Mouse (Mus musculus): Measurements from ENCODE around the gene Prex1. TPM values are rescaled to one million over a fixed set of nuclear protein-coding genes. Genes with fewer than 3 reads are reported as not detected.

The Prex1 gene
- polyA plus RNA-seq, 1 experiment from 2014 or later: 16.0 TPM

DNA sequence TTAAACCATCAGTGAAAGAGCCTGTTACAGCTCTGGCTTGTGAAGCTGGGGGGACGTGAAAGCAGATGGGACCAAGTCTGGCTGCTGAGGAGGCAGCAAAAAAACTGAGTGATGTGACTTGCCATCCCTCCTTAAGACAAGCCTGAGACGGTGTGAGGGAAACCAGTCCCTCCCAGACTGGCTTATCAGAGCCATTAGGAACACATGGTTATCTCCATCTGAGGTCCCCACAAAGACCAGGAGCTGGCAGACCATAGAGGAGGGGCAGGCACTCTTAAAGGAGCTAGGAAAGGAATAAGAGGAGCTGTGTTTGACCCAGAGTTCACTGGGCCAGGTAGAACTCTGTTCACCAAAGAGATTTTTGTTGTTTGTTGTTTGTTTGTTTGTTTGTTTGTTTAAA, 7.1 kb downstream of the Prex1 start:
- 35% methylated on average over 2 of the region's 2 CpGs for WGBS
- no peak overlapping the region for H3K4me2 ChIP-seq (ENCODE audit: low read depth, severe bottlenecking)
- ATAC-seq (ENCODE audit: insufficient number of reproducible peaks, low FRiP score, low TSS enrichment, low read depth): no peak
- H3K36me3 ChIP-seq (ENCODE audit: control insufficient read depth, insufficient read depth, low read length): 0 out of 2 replicates have a peak, but pooled peaks cover 2% of the 10 kb centered on the region
- no peaks in the 10 kb centered on the region; the same call in 1 of the 2 replicates for H3K9me3 ChIP-seq (ENCODE audit: control insufficient read depth, low read length)
- H3K27me3 ChIP-seq (ENCODE audit: control insufficient read depth, insufficient read depth, low read length): no peaks in the 10 kb centered on the region
- no peak overlapping the region for H3K9ac ChIP-seq (ENCODE audit: low read length)
- no peak for DNase-seq (ENCODE audit: low spot score)
- no peak overlapping the region for H3K27ac ChIP-seq (replicated peaks; ENCODE audit: low read depth, low read length)
- H3K4me3 ChIP-seq (ENCODE audit: low read depth, low read length): no peak overlapping the region
- H3K4me1 ChIP-seq (ENCODE audit: control insufficient read depth, insufficient read depth, low read length): peaks cover 20% of the 10 kb centered on the region

DNA sequence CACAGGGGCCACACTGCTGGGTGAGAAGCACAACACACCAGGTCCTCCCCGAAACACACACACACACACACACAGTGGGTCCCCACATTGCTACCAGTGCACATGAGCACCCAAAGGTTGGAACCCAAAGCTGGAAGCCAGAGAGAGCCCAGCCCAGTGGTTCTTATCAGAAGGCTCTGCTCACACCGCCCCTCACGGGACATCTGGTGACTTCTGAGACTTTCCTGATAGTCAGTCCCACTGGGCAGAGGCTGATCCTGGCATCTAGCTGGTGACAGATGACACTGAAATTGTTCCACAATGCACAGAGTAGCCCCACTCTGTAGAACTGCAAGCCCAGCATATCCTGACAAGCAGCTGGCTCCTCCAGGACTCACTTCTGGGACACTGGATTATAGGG, 10.1 kb downstream of the Prex1 start:
- H3K4me2 ChIP-seq (ENCODE audit: low read depth, severe bottlenecking): no peak overlapping the region
- DNase-seq (ENCODE audit: low spot score) (no peak), ATAC-seq (ENCODE audit: insufficient number of reproducible peaks, low FRiP score, low TSS enrichment, low read depth) (no peak)
- no peak overlapping the region for H3K27ac ChIP-seq (replicated peaks; ENCODE audit: low read depth, low read length)
- no peak overlapping the region for H3K4me3 ChIP-seq (ENCODE audit: low read depth, low read length)
- no peaks in the 10 kb centered on the region for H3K27me3 ChIP-seq (ENCODE audit: control insufficient read depth, insufficient read depth, low read length)
- 71% methylated on average over 3 of the region's 3 CpGs for WGBS
- H3K9ac ChIP-seq (ENCODE audit: low read length): no peak overlapping the region
- H3K36me3 ChIP-seq (ENCODE audit: control insufficient read depth, insufficient read depth, low read length): 0 out of 2 replicates have a peak, but pooled peaks cover 2% of the 10 kb centered on the region
- no peaks in the 10 kb centered on the region; the same call in 1 of the 2 replicates for H3K9me3 ChIP-seq (ENCODE audit: control insufficient read depth, low read length)
- H3K4me1 ChIP-seq (ENCODE audit: control insufficient read depth, insufficient read depth, low read length): peaks cover 18% of the 10 kb centered on the region

DNA sequence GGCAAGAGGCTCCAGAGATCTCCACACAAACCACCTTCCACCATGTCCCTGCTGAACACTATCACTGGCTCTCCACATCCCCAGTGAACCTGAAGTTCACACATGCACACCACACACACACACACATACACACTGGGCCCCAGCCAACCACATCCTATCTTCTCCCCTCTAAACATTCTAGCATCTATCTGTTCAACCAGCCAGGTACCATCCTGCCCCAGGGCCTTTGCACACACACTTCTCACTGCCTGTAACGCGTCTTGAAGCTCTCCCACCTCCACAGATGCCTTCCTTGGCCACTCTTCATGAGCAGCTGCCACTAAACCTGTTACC, 11.6 kb downstream of the Prex1 start:
- no peak overlapping the region for H3K4me3 ChIP-seq (ENCODE audit: low read depth, low read length)
- H3K9ac ChIP-seq (ENCODE audit: low read length): no peak overlapping the region
- no peak for DNase-seq (ENCODE audit: low spot score)
- H3K27ac ChIP-seq (replicated peaks; ENCODE audit: low read depth, low read length): no peak overlapping the region
- WGBS: 99% methylated on average over 2 of the region's 2 CpGs
- H3K36me3 ChIP-seq (ENCODE audit: control insufficient read depth, insufficient read depth, low read length): 0 out of 2 replicates have a peak, but pooled peaks cover 2% of the 10 kb centered on the region
- no peaks in the 10 kb centered on the region; the same call in 1 of the 2 replicates for H3K9me3 ChIP-seq (ENCODE audit: control insufficient read depth, low read length)
- no peak for ATAC-seq (ENCODE audit: insufficient number of reproducible peaks, low FRiP score, low TSS enrichment, low read depth)
- H3K27me3 ChIP-seq (ENCODE audit: control insufficient read depth, insufficient read depth, low read length): no peaks in the 10 kb centered on the region
- no peak overlapping the region for H3K4me2 ChIP-seq (ENCODE audit: low read depth, severe bottlenecking)
- H3K4me1 ChIP-seq (ENCODE audit: control insufficient read depth, insufficient read depth, low read length): peaks cover 18% of the 10 kb centered on the region

DNA sequence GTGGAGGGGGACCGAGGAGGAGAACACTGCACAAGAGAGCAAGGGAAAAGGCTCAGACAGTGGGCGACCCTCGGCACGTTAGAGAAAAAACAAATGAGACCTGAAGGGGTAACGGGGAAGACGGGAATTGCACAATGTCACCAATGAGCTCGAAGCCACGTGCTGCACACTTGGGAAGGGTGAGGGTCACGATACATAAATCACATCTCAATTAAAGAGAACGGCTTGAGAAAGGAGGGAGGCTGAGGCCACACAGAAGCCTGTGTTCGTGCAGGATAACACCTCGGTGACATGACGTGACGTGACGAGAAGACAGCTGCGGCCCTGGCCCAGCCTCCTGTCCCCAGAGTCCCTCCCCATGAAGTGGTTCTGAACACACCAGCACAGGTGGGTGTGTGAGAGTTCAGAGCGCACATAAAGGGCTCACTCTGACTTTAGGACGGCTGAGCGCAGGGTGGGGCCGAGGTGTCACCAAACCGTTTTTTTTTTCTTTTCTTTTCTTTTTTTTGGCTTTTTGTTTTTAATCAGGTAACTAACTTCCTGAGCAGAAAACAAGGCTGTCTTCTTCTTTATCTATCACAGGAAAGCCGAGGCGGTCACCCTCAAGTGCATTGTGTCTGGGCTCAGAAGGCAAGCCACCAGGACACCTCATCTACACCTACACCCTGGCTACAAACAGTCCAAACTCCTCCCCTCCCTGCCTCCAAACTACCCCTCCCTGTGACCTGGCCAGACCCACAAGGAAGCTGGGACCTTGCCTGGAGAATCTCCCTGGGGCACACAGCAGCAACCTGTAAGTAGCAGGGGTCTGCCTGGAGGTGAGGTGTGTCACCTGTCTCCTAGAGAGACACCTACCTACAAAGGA, 12.2 kb downstream of the Prex1 start:
- Histone ChIP-seq H3K9ac (ENCODE audit: low read length) (no peak overlapping the region), H3K9me3 (ENCODE audit: control insufficient read depth, low read length) (no peaks in the 10 kb centered on the region; the same call in 1 of the 2 replicates), H3K4me3 (ENCODE audit: low read depth, low read length) (no peak overlapping the region), H3K4me1 (ENCODE audit: control insufficient read depth, insufficient read depth, low read length) (peaks cover 17% of the 10 kb centered on the region), H3K4me2 (ENCODE audit: low read depth, severe bottlenecking) (no peak overlapping the region), H3K27me3 (ENCODE audit: control insufficient read depth, insufficient read depth, low read length) (no peaks in the 10 kb centered on the region), H3K36me3 (ENCODE audit: control insufficient read depth, insufficient read depth, low read length) (0 out of 2 replicates have a peak, but pooled peaks cover 2% of the 10 kb centered on the region), H3K27ac (replicated peaks; ENCODE audit: low read depth, low read length) (no peak overlapping the region)
- 42% methylated on average over 23 of the region's 23 CpGs for WGBS
- ATAC-seq (ENCODE audit: insufficient number of reproducible peaks, low FRiP score, low TSS enrichment, low read depth) (no peak), DNase-seq (ENCODE audit: low spot score) (no peak)

DNA sequence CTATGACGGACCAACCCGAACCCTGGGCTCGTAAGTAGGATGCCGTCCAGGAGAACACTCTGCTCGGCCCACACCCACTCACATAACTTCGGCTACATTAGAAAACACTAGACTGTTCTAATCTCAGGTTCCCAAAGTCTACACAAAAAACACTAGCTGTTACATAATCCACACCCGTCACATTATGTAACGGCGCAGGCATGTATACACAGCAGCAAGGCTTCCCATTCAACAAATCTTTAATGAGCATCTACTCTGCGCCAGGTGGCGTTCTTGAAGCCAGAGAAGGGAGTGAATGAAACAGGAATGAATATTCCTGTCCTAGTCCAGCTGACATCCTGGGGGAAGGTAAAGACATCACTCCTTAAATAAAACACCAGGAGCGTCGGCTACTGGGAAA, 12.9 kb downstream of the Prex1 start:
- peaks cover 15% of the 10 kb centered on the region for H3K4me1 ChIP-seq (ENCODE audit: control insufficient read depth, insufficient read depth, low read length)

DNA sequence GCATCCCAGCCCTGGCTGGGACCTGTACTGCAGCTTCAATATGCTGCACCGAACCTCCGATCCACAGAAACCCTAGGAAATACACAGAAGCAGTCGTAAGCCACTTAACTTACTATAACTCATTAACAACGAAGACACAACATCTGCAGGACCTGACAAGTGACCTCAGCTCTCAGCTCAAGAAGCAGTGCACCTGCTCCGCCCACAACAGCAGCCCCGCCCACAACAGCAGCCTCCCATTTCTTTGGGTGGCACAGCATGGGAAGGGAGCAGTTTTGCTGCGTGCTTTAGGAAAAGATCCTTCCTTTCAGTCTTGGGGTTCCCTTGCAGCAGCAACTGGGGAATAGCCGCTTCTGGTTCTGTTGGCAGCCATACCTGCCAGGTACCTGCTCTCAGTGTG, 13.5 kb downstream of the Prex1 start:
- 60% methylated on average over 8 of the region's 8 CpGs for WGBS
- no peak overlapping the region for H3K9ac ChIP-seq (ENCODE audit: low read length)
- peaks cover 15% of the 10 kb centered on the region for H3K4me1 ChIP-seq (ENCODE audit: control insufficient read depth, insufficient read depth, low read length)

More for the DNA sequence above, 12.9 kb downstream of the Prex1 start:
- no peaks in the 10 kb centered on the region for H3K27me3 ChIP-seq (ENCODE audit: control insufficient read depth, insufficient read depth, low read length)
- 78% methylated on average over 13 of the region's 13 CpGs for WGBS
- no peak overlapping the region for H3K27ac ChIP-seq (replicated peaks; ENCODE audit: low read depth, low read length)
- no peak overlapping the region for H3K4me2 ChIP-seq (ENCODE audit: low read depth, severe bottlenecking)
- H3K4me3 ChIP-seq (ENCODE audit: low read depth, low read length): no peak overlapping the region
- 0 out of 2 replicates have a peak, but pooled peaks cover 2% of the 10 kb centered on the region for H3K36me3 ChIP-seq (ENCODE audit: control insufficient read depth, insufficient read depth, low read length)
- ATAC-seq (ENCODE audit: insufficient number of reproducible peaks, low FRiP score, low TSS enrichment, low read depth): no peak
- H3K9me3 ChIP-seq (ENCODE audit: control insufficient read depth, low read length): no peaks in the 10 kb centered on the region; the same call in 1 of the 2 replicates
- H3K9ac ChIP-seq (ENCODE audit: low read length): no peak overlapping the region
- DNase-seq (ENCODE audit: low spot score): no peak

DNA sequence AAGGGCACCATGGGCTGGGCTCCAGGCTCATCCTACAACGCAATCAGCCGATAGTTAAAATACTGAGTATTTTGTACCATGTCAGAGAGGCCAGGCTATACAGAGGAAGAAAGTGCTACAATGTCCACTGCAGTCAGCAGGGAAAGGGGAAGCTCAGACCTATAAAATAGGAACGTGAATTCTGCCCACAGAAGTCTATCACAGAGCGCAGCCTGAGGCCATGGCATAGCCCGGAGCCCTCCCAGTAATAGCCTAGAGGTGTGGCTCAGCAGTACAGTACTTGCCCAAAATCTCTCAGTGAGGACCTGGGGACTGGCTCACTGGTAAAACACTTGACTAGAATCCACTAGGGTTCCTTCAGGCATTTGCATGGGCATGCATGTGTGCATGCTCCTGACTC, 14.1 kb downstream of the Prex1 start:
- Histone ChIP-seq H3K27ac (replicated peaks; ENCODE audit: low read depth, low read length) (no peak overlapping the region), H3K27me3 (ENCODE audit: control insufficient read depth, insufficient read depth, low read length) (no peaks in the 10 kb centered on the region), H3K9ac (ENCODE audit: low read length) (no peak overlapping the region), H3K4me2 (ENCODE audit: low read depth, severe bottlenecking) (no peak overlapping the region), H3K4me1 (ENCODE audit: control insufficient read depth, insufficient read depth, low read length) (peaks cover 15% of the 10 kb centered on the region), H3K4me3 (ENCODE audit: low read depth, low read length) (no peak overlapping the region), H3K36me3 (ENCODE audit: control insufficient read depth, insufficient read depth, low read length) (0 out of 2 replicates have a peak, but pooled peaks cover 2% of the 10 kb centered on the region), H3K9me3 (ENCODE audit: control insufficient read depth, low read length) (no peaks in the 10 kb centered on the region)
- ATAC-seq (ENCODE audit: insufficient number of reproducible peaks, low FRiP score, low TSS enrichment, low read depth) (no peak), DNase-seq (ENCODE audit: low spot score) (no peak)
- 93% methylated on average over 5 of the region's 5 CpGs for WGBS

More for the DNA sequence above, 13.5 kb downstream of the Prex1 start:
- Histone ChIP-seq H3K27ac (replicated peaks; ENCODE audit: low read depth, low read length) (no peak overlapping the region), H3K4me3 (ENCODE audit: low read depth, low read length) (no peak overlapping the region), H3K36me3 (ENCODE audit: control insufficient read depth, insufficient read depth, low read length) (0 out of 2 replicates have a peak, but pooled peaks cover 2% of the 10 kb centered on the region), H3K9me3 (ENCODE audit: control insufficient read depth, low read length) (no peaks in the 10 kb centered on the region; the same call in 1 of the 2 replicates), H3K4me2 (ENCODE audit: low read depth, severe bottlenecking) (no peak overlapping the region), H3K27me3 (ENCODE audit: control insufficient read depth, insufficient read depth, low read length) (no peaks in the 10 kb centered on the region)
- no peak for ATAC-seq (ENCODE audit: insufficient number of reproducible peaks, low FRiP score, low TSS enrichment, low read depth)
- no peak for DNase-seq (ENCODE audit: low spot score)

DNA sequence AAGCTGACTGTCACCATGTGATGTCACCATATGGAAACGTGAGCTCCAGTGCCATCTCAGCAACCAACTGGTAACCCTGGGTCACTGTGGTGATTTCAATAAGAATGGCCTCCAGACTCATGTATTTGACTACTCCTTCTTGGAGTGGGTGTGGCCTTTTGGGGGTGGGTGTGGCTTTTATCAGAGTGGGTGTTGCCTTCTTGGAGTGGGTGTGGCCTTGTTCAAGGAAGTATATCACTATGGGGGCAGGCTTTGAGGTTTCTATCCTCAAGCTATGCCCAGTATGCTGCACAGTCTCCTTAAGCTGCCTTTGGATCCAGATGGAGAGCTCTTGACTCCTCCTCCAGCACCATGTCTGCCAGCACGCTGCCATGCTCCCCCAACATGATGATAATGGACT, 19.0 kb downstream of the Prex1 start:
- Histone ChIP-seq H3K27ac (replicated peaks; ENCODE audit: low read depth, low read length) (no peak overlapping the region), H3K4me2 (ENCODE audit: low read depth, severe bottlenecking) (no peak overlapping the region), H3K4me3 (ENCODE audit: low read depth, low read length) (no peak overlapping the region), H3K9ac (ENCODE audit: low read length) (no peak overlapping the region), H3K36me3 (ENCODE audit: control insufficient read depth, insufficient read depth, low read length) (no peaks in the 10 kb centered on the region), H3K27me3 (ENCODE audit: control insufficient read depth, insufficient read depth, low read length) (no peaks in the 10 kb centered on the region), H3K9me3 (ENCODE audit: control insufficient read depth, low read length) (no peaks in the 10 kb centered on the region; the same call in 1 of the 2 replicates), H3K4me1 (ENCODE audit: control insufficient read depth, insufficient read depth, low read length) (no peaks in the 10 kb centered on the region)
- WGBS: 93% methylated on average over 2 of the region's 2 CpGs
- DNase-seq (ENCODE audit: low spot score): no peak
- no peak for ATAC-seq (ENCODE audit: insufficient number of reproducible peaks, low FRiP score, low TSS enrichment, low read depth)

Data from limb, embryonic 11.5 days (tissue).